Mouse (Mus musculus) urinary bladder, adult 18-20 months (tissue): ENCODE measurements at regions not wholly inside any gene's neighbourhood (a gene's known extent, or its start where the extent isn't known, plus 50 kb on each side); places are given as distances from the start of the nearest gene placed in this dataset.
A peak's percentile ranks its signal among the peaks of the same experiment; 100 is the strongest.

Experiments
- DNase-seq, 2 experiments: peaks; one replicate each; pipeline ENCODE4 v3.0.0; 2022; ENCODE audit warnings: low spot score in 2 of 2, mixed read lengths in 2 of 2

DNA sequence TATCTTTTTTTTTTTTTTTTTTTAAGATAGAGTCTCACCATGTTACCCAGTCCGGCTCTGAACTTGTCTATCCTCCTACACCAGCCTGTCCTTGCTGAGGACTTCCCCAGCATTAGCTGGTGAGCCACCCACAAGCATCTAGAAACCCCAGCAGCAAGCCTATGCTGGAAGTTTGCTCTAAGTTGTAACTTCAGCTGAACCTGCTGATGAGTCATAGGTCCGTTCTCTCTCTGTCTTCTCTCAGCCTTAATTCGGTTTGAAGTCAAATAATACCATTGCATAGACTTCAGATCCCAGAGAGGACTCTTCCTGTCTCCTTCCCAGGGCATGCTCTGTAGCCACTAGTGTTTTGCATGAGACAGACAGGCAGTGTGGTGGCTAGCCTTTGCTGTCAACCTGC, 68.3 kb upstream of the Myrip start:
- no peak for DNase-seq

DNA sequence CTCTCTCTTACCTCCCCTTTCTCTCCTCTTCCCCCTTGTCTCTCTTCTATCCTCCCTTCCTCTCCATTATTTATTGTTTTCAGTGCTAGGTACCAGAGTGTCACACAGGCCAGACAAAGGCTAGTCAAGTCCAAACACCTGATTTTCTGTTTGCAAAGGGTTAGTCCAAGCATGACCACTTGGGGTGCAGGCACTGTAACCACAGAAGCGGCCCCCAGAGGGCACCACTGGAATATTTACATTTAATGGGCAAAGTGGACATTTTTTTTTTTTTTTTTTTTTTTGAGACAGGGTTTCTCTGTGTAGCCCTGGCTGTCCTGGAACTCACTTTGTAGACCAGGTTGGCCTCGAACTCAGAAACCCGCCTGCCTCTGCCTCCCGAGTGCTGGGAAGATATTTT, 66.3 kb upstream of the Myrip start:
- peak in 1 of 2 experiments; percentile 3 for DNase-seq

DNA sequence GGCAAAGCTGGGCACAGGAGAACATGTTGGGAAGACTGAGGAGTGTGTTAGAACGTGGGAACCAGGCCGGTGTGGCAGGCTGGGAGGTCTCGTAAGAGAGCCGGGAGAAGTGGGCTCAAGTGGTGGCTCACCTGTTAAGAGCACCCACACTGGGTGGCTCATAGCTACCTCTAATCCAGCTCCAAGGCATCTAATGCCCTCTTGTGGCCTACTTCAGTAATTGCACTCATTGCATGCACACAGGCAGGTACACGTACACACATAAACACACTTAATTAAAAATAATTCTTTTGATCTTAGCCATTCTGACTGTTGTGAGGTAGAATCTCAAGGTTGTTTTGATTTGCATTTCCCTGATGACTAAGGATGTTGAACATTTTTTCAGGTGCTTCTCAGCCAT, 55.9 kb upstream of the Myrip start:
- no peak for DNase-seq

DNA sequence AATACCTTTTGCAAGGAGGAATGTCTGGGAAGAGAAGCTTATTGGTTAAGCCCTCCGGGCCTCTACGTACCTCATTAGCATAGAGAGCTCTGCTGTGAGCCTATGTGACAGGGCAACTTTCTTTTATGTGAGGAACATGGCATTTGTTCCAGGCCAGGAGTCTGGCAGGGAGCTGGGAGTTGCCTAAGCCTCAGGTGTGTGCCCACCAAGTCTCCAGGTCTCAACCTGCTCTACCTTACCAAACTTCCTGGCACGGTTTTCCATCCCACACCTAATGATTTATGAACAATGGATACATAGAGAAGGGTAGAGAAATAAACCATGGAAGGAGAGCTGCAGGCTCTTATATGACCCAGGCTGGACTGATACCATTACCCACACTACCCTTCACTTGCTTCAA, 52.6 kb upstream of the Myrip start:
- DNase-seq, result no peak
